Mouse (Mus musculus) ovary, postnatal 36 days (tissue): Measurements from ENCODE around the gene Prepl.

ENCODE experiments used
- DNase-seq: peaks from one replicate; pipeline ENCODE4 v3.0.0; 2022; ENCODE audit warnings: low spot score, mixed read lengths

Gene Prepl

GRCm38 (mm10) chr17:85023247-85024167, 66.5 kb downstream of the Prepl start:
- DNase-seq = no peak

DNA sequence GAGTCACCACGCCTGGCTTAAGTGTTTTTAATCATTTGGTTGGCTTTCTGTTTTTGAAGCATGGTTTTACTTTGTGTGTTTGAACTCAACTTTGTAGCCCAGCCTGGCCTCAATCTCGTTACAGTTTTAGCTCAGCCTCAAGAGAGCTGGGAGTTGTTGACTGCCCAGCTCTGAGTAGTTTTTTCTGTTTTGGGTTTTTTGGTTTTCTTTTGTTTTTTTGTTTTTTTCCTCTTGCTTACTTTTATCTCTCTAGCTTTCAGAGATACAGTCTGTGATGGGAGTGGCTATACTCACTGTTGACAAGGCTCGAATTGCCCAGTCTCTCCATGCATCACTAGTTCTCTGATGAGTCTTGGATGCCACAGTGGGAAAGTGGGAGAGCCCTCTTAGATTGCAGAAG, 69.7 kb downstream of the Prepl start:
- DNase-seq = no peak

DNA sequence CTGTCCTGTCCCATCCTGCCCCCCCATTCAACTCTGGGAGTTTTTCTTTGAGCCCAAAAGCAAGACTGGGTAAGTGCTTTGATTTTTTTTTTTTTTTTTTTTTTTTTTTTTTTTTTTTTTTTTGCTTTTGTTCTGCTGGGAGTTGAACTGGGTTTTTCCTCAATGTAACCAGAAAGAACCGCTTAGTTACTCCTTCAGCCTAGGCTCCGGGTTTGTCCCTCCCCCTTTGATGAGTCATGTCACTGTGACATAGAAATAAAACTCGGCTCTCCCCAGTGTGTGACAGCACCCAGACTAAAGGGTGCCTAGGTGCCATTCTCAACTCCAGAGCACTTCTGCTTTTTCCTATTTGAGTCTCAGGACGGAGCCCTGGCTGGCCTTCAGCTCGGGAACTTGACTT, 71.2 kb downstream of the Prepl start:
- no peak for DNase-seq

DNA sequence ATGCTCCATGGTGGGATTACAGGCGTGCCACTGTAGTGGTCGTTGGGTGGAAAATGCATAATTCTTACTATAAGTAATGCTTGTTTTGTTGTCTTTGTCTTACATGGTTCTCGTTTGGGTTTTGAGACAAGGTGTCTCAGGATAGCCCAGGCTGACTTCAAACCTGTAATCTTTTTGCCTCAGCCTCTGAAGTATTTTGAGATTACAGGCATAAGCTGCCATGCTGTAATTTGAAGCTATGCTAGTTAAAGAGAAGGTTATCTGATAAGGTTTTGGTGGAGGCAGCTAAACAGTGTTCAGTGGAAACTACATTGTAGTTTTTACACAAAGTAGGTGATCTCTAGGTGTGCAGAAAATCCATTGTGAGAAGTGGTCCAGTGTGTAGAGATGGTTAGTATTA, 71.7 kb downstream of the Prepl start:
- no peak for DNase-seq

DNA sequence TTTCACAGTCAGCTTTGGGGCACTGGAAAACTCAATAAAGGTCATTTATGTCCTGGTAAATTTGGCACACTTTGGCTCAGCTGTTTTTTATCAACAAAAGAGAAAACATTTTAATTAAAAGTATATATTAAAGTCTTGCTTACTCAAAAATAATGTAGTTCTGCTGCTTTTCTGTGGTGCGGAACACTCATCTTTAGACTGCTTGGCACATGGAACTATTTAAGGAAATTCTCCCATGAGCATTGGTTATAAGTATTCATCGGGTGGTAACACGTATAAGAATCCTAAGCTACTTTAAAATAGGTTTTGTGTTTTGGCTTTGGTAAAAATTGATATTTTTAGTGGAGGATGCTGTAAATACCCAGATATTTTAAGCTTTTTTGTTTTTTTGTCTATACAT, 75.4 kb downstream of the Prepl start:
- DNase-seq = no peak

GRCm38 (mm10) chr17:85013485-85013884, 76.6 kb downstream of the Prepl start:
- no peak for DNase-seq
